Mouse (Mus musculus) fat pad, adult 2 months (tissue): ENCODE results near the gene Rfx4.

ENCODE experiments used
- DNase-seq: peaks from one replicate; pipeline ENCODE4 v3.0.0-alpha.2; 2011; ENCODE audit warnings: low read depth, low spot score; ENCODE audit errors: extremely low read depth

Rfx4 gene

GRCm38 (mm10) chr10:84949684-84950010, 193.8 kb downstream of the Rfx4 start:
- DNase-seq: no peak

DNA sequence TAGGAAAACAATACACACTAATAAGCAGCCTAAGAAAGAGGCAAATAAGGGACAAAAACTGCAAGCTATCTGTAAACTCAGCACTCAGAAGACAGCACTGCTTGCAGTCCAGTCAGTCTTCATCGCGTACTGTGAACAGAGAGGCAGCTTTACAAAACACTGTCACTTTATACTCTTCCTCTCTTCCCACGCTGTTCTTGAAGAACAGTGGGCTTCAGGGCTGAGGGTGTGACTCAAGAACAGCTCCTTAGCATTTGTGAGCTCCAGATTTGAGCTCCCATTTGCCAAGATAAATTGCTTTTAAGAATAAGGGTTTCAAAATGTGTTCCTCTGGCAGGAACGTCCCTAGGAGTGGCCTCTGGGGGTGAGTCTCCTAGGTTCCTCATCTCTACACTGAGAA, 194.5 kb downstream of the Rfx4 start:
- no peak for DNase-seq

- no peak for DNase-seq
These were observed 198.4 kb downstream of the Rfx4 start for GRCm38 (mm10) chr10:84954236-84954635.
